Mouse (Mus musculus): ENCODE data around the gene Dapk2.

- TF ChIP-seq CTCF (IDR thresholded peaks at IDR 0.05; ENCODE audit: insufficient read depth, low read length) (no peak), POLR2A (IDR thresholded peaks at IDR 0.05; ENCODE audit: borderline replicate concordance, extremely low read depth, low read depth, low read length) (no peak)
Observed at GRCm38 (mm10) chr9:66281501-66281951, 123.5 kb downstream of the Dapk2 start.
